Mouse (Mus musculus): Measurements from ENCODE around the gene Ell2.

Ell2 gene

DNA sequence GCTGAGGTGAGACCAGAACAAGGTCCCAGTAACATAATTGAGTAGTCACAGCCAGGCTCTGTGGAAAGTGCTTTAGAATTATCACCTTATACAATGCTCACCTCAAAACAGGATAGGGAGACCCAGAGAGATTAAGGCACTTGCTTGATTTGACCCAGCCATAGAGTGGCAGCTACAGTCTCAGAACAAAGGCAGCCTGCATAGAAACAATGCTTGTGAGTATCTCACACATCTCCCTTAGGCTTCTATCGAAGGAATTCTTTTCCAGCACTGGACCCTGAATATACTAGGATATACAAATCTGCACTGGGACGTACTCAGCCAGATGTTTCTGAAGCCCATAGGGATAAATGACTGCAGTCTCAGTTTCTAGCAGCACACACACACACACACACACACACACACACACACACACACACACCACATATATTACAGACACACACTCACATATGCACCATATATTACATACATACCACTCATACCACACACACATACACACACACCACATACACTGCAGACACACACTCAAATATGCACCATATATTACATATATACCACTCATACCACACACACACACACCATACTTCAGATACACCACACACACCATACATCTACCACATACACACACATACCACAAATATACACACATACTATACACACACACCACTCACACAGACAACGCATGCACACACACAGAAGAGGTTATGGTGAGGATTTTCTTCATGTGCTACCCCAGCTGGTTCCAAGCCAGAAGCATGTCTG lies 112.6 kb downstream of the Ell2 start:
- DNase-seq: no peak

DNA sequence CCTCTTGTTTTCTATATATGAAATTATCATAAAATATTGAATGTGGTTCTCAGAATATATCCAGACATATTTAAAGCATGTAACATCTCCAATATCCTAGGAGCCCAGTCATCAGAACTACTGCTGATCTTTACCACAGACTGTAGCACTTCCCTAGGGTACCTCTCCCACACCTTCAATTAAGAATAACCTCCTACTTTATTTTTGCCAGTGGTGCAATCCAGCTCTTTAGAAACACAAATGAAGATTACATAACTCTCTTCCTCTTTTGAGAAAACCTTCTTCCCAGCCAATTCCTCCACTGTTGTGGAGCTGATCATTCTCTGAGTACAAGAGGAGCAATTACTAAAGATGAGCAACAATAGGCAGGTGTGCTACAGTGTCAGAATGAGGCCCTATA lies 113.3 kb downstream of the Ell2 start:
- no peak for DNase-seq

Measured in right cerebral cortex, adult 18-20 months (tissue).